Mouse (Mus musculus) right cerebral cortex, postnatal 4 days (tissue): ENCODE results near the gene Adgra3.
A peak's percentile ranks its signal among the peaks of the same experiment; 100 is the strongest.

ENCODE experiments used
- DNase-seq: peaks from one replicate; pipeline ENCODE4 v3.0.0-alpha.2; 2022

The Adgra3 gene

DNA sequence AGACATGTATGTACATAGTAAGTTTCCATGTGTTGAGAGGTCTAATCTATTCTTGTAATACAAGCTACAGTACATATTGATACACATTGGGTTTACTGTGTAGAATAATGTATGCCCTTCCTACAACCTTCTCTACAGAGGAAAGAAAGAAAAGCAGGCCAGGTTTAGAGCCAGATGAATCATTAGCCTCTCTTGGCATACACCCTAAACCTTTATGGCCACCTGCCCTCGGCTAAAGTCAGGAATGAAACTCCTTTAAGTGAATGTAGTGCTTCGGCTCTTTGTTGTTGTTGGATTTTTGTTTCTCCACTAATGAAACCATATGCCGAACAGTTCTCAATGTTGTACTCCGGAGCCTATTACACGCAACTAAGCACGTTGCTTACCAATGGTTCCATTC is 27.5 kb downstream of the Adgra3 start:
- no peak for DNase-seq

DNA sequence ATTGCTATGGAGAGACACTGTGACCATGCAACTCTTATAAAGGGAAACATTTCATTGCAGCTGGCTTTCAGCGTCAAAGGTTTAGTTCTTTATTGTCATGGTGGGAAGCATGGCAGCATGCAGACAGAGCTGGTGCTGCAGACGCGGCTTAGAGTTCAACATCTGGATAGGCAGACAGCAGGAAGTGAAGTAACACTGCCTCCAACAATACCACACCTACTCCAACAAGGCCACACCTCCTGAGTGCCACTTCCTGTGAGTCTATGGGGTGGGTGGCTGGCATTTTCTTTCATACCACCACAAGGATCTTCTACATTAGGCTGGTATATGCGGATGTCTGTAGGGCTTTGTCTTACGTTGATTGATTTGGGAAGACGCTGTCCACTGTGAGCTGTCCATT is 29.1 kb downstream of the Adgra3 start:
- no peak for DNase-seq

DNA sequence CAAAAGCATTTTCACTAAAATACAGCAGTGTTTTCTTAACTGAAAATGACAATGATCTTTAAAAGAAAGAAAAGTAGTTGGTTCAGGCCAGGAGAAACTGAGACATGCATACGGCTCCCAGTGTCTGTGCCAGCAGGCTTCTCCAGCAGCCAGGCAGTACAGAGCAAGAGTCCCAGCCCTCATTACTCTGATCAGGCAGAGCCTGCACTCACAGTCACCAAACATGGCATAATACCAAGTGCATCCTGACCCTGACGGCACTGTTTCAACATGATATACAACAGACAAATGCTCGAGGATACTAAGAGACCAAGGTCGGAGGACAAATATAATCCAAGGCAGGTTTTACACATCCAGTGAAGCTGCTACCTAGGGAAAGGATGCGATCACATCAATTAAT is 31.2 kb downstream of the Adgra3 start:
- no peak for DNase-seq

DNA sequence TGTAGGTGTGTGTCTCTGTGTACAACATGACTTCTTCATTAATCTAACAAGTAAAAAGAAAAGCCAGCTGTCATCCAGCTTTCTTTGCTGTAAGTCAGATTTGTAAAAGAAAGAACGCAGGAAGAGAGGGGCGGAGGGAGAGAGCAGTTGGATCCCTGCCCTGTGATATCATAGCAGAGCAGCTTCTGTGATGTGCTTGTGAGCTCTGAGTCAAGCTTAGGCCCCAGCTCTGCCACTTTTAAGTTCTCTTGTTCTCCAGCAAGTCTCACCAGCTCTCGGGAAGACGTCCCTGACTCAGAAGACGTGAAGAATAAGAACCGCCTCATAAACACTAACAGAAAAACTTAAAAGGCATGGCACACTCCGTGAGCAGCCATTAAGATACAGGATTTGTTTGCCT is 31.8 kb downstream of the Adgra3 start:
- DNase-seq: no peak

DNA sequence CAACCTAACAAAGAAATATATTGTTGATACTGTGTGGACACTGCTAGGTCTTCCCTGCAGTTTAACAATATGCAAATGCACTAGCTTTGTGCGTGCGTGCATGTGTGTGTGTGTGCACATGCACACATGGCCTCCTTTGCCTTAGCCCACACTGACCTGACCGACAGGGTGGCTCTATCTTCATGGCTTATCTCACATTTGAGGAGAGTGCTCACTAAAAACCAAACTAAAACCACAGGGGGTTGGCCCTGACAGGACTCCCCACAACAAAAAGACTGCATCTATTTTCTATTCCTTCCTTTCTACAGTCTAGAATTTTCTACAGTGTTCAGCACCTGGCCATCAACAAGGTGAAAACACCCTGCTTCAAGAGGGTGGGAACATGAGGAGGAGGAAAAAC is 32.7 kb downstream of the Adgra3 start:
- DNase-seq: no peak

DNA sequence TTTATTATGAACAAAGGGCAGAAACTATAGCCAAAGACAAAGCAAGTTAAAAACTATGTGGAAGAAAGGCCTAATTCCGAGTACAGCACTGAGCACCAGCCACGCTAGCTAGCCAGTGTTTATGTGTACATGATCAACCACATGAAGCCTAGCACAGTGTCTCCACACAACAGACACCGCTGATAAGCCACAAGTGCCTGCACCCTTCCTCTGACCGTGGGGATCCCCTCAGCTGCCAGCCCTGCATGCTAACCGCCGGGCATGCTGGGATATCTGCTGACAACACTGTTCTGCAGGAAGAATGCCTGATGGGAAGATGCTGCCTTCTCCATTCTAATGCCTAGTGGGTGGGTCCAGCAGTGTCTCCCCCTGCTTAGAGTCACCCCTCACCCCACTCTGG is 34.7 kb downstream of the Adgra3 start:
- DNase-seq: no peak

DNA sequence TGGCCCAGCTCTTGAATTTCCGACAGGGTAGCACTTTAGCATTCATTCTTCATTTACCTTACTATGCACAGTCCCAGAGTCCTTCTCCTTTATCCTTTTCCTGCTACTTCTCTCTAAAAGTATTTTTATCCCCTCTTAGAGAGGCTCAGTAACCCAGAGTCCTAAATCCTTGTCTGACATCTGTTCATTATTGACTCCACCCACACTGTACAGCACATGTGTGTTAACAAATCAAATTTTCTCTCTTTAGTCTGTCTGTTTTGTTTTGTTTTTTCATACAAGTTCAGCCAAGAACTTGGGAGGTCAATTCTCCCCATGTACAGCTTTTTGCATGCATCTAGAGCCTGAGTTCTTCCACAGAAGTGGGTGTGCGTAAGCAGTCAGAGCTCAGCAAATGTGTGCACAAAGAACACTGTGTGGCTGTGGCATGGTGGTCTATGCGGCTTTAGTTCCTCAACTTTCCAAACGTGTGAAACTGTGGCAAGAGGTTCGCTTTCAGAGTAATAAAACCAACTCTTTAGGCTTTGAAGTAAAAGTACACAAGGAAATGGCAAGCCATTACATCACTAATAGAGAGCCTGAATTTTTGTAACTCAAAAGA is 42.7 kb downstream of the Adgra3 start:
- DNase-seq: no peak

DNA sequence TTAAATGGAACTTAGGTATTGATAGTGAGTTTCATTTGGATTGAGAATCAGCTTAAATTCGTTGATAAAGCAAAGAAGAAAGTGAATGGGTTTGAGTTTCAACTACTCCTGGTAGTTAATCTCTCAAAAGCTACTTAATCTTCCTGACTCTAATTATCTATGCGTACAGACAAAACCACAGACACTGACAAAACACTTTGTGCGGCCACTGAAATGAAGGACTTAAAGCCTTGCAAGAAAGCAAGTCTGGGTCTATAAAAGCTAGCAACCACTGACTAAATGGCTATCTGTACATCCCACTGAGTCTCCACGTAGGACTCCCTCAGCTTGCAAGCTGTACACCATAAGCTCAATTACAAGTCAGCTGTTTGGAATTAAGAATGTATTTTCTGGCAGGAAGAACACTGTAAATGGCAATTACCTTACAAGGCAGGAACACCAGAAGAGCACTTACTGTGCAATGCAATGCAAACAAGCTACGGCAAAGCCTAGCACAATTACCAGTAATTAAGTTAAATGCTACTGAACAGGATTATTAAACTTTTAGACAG is 43.6 kb downstream of the Adgra3 start:
- no peak for DNase-seq

DNA sequence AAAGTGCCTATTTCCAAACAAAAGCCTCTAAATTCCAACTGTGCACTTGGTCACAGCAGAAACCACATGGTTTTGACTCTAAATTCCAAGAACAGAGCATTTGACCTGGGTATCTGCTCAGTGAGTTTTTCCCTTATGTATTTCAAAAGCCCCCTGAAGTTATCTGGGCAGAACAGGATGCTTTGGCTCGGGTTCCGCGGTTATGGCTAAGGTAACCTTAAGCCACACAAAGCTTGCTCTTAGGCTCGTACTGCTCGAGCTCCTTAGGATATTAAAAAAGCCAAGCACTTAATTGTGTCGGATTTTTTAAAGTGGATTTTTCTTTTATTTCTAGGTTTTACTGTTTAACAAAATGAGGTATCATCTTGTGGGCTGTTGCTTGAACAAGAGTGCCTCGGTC is 44.1 kb downstream of the Adgra3 start:
- DNase-seq: no peak

DNA sequence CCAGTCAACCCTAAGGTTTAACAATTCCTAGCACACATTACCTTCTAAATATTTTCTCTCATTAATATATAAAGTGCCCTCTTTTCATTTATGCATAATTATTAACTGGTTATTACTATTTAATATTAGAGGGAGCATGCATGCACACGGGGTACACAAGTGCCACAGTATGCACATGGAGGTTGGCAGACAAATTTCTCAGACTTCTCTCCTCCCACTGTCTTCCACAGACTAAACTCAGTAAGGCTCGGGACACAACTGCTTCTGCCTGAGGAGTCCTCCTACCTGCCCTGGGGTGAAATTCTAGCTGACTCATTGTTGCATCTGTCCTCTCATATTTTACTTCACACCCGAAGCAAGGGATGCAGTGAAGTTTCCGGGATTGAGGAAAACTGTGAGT is 44.8 kb downstream of the Adgra3 start:
- no peak for DNase-seq

DNA sequence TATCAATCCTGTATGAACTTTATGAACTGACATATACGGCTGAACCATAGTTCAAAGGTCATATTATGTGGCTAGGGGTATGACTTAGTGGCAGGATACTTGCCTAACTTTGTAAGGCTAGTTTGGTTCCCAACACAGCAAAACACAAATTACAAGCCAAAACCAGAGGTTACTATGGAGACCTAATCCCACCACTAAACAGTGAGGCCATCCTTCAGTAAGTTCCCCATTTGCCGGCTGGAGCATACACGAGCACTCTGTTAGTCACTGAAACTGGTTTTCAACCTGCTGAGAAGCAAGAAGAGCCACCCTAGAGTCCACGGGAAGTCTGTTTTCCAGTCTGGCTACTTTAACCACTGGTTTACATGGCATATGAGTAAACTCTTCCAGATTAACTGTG is 50.0 kb downstream of the Adgra3 start:
- no peak for DNase-seq

DNA sequence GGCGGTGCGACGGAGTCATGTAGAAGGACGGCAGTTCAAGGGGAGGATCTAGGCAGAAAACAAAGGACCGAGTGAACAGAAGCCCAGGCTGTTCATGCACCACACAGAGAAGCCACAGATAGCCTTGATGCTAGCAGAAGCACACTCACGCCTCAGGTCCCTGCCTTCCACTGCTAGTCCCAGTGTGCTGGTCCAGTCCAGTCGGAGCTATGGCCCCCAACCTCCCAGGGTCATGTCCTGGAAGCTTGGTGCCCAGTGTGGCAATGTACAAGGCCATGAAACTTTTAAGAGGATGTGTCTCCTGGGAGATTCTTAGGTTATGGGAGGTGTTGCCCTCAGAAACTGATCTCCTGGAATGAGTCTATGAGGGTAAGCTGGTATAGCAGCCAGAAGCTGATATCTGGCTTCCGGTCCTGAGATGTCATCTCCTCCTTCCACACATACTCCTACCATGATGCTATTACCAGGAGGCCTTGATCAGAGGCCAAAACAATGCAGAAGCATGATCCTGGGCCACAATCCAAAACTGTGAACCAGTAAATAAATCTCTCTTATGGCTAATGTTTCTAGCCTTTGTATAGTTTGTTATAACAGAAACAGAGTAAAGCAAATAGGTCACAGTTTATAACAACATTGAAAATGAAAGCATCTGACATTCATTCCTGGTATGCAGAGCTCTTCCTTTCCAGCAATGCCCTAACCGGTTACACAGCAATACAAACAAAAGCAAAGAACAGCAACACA is 51.7 kb downstream of the Adgra3 start:
- DNase-seq: no peak

DNA sequence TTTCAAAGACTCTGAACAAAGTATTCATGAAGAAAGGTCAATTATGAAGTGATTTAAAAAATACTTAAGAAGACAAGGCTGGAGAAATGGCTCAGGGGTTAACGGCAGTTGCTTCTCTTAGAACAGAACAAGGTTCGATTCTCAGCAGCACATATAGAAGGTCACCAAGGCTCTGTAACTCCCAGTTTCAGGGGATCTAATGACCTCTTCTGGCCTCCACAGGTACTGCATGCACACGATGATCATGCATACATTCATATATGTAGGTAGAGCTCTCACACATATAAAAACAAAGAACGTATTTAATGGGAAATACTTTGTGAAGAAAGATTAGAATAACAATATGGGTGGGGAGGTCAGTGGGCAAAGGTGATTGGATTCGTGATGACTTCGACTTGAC is 56.5 kb downstream of the Adgra3 start:
- DNase-seq: no peak

DNA sequence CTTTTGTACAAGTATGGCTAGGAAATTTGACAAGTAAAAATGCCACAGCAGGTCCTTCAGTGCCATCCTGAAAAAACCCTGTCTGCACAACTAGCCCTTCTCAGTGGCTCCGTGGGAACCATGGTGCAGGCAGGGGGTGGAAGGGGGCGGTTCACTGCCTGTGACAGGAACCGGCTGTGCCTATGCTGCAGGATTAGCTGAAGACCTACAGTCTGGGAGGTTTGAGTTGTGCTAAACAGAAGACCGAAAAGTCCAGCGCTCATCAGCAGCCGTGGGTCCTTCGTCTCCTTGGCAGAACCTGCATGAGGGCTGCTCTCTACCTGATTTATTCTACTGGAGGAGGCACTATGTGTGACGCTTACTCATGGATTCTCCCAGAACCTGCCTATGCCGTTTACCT is 59.0 kb downstream of the Adgra3 start:
- DNase-seq: no peak

DNA sequence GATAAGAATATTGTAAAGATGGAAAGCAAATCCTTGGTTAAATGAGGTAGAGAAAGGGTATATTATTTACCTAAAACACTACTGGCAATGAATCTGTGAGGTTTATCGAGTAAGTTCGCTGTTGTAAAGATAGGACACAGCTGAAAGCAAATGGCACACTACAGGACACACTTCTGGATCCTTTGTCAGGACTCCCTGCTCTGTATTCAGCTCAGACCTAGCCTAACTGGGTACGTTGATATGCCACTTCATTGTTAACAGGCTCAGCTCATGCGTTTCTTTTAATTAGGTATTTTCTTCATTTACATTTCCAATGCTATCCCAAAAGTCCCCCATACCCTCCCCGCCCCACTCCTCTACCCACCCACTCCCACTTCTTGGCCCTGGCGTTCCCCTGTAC is 61.8 kb downstream of the Adgra3 start:
- no peak for DNase-seq

DNA sequence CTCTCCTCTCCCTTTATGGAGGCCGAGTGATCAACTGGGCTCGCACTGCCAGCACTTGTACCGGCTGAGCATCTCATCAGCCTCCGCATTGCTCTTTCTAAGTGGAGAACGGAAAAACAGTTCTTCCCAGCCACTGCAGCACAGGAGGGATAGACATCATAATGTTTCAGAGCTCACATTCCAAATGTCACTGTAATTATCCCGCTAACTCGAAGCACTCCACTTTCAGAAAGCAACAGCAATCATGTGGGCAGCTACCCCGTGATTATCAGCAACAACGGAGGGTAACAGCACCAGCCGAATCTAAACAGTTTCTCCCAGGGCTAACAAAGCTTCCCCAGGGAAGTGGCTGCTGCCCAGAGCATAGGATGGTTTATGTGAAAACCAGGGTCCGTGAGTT is 62.3 kb downstream of the Adgra3 start:
- peak; percentile 14 for DNase-seq

DNA sequence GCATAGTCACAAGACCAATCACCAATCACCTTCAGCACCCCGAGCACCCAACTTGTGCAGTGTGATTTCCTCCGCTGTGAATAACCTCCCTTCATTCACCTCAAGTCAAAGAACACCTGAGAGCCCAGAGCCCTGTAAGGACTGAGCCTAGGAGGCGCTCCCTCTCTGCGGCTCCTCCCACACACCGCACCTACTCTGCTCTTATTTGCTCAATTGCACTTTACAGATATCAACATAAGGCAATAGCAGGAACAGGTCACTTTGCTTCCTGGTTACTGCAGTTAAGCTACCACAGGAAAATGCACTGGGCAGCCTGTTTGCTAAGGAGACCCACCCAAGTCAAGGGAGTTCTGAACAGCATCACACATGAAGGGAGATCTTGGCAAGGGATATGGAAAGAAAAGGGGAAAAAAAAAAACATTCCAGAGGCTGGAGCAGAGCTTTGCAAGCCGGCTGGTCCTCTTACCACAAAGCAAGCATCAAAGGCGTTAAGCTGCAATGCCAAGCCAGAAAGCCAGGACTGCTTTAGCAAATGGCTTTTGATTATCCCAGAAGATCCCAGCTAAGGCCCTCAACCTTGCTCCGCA is 68.0 kb downstream of the Adgra3 start:
- DNase-seq: no peak

DNA sequence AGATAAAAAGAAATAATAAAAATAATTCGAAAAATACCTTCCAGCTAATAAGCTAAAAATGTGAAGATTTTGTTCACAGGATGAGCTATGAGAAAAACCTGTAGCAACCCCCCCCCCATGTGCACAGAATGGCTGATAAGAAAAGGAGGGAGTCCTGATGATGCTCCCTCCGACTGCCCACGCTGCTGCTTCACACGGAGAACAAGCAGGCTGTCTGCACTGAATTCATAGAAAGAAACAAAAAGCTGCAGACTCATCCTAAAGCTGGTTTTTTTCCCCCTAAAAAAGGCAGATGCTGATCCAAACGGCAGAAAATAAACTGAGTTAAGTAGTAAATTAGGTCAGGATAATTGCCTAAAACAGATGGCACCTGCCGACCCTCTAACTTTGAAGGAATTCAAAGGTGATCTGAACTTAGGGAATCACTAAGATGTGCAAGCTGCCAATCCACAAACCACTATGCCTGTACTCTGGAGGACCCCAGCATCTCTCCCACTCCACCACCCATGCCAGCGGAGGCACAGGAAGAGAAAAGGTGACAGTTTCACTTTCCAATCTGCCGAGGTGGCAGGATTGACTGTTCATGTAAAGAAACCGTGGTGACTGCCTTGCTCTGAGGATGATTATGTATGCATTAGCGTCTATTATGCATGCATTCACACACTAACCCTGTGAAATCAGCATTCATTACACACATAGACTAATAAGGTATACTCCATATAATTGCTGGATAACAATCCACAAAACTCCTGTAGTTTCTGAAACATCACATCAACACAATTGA is 70.6 kb downstream of the Adgra3 start:
- DNase-seq: no peak

DNA sequence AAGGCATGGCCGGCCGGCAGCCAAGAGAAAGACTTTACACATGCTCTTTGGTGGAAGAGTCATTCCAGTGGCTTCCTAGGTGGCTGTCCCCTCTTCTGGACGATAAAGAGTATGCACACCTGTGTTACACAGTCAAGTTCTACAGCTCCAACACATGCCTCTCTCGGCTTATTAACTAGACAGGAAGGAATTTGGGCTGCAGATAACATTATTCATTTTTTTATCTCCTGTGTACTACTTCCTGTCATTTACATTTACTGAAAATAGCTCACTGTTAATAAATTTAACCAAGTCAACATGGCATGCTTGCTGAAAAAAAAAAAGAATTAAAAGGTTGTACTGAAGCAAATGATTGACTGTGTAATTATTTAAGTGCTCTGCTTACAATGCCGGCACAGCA is 78.1 kb downstream of the Adgra3 start:
- no peak for DNase-seq

DNA sequence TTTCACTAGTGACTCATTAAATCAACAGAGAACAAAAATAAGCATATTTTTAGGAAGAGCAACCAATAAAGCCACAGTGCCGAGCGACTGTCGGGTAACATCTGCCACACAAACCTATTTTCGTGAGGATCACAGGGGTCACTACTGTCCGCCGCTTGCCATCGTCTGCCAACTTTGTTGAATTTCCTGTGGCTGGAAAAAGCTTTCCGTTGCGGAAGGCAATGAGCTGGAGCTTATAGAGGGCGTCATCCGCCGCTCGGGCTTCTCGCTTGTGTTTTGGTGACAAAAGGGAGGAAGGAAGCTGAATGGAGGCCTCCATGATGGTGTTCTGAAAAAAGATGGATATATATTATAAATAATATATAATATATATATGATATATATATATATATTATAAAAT is 79.6 kb downstream of the Adgra3 start:
- DNase-seq: no peak

DNA sequence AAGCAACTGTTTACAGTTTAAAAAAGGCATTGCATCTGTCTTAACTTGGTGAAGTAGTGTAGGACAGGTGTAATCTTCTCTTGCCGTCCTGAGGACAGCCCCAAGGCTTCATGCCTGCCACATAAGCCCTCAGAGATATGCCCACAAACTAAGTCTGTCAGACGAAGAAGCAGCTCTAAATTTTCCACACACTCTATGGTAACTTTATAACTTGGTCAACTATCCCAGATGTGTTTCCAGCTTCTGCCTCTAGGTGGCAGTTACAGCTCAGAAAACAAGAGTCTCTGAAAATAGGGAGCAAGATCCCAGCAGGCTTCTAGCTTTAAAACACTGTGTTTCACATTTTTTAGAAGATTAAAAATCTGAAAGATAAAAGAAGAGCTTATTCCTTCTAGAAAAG is 82.8 kb downstream of the Adgra3 start:
- peak; percentile 77 for DNase-seq

DNA sequence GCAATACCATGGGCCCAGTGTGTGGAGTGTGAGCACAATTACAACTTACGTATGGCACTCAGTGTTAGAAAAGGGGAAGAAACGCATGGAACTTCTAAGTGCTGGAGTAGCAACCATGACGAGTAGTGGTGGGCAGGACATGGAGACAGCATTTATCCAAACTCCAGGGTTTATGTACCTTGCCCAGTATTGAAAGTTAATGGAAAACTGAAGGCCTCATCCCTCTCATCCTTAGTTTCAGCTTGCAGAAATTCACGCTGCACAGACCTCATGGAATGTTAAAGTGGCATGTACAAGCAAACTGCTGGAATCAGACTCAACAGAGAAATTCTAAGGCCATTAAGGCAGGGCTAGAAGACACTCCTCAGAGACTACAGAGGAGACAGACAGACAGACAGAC is 84.6 kb downstream of the Adgra3 start:
- no peak for DNase-seq

DNA sequence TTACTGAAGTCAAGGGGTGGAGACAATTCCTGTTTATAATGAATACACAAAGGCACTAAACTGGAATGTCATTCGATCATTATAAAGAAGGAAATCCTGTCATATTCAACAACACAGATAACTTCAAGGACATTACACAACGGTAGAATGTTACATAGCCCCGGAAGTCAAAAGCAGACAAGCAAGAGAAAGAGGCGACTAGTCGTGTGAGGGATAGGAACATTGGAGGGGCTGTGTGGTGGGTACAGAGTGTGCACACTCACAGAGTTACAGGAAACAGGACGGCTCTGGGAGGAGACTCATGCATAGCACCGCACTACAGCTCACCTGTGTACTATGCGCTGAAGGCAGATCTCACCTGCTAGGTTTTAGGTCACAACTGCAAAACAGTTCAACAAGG is 89.1 kb downstream of the Adgra3 start:
- no peak for DNase-seq

DNA sequence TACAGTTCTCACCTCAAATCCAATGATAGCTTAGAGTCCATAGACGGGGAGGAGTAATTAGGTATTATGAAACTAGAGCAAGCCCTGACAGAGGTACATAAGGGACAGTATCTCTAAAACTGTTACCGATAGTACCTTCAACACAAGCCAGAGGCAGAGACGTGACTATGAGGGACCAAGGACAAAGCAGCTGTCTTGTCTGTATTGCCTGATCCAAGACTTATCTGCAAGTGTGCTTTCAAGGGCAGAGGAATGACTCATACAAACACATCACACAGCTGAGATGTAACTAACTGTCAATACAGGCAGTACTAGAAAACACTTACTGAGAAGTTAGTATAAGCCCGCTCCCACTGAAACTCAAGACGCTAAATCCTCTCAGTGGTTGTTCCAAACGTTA is 91.1 kb downstream of the Adgra3 start:
- DNase-seq: no peak
